31 mouse cellular contexts compared by ENCODE assay signal in genomic region chr16:32437266-32437665, GRCm38 (mm10). TPM values are rescaled to one million over a fixed set of nuclear protein-coding genes. Genes with fewer than 3 reads are reported as not detected.
DNase-seq lines count a peak whose midpoint lies in the region; ATAC-seq and TF ChIP-seq lines count a peak whose summit lies in the region.
"Had no signal": no experiment of that assay in that cellular context is flagged by ENCODE, and none has a peak within 500 bp of the region (broad histone marks: within the 10 kb centered on the region; RNA-seq: fewer than 3 reads in every experiment).

No protein-coding gene starts in this region.

- H3K36me3 ChIP-seq in kidney, adult 2 months (ENCODE audit: control insufficient read depth, insufficient read depth, low read length): no peaks in the 10 kb centered on the region
- H3K36me3 ChIP-seq in liver, embryonic 15.5 days (replicated peaks): peaks cover 47% of the 10 kb centered on the region
- H3K36me3 ChIP-seq in liver, postnatal 0 days (replicated peaks; ENCODE audit: insufficient read depth, low read length): 0 out of 2 replicates have a peak, but pooled peaks cover 11% of the 10 kb centered on the region
- H3K36me3 ChIP-seq: embryonic facial prominence, embryonic 12.5 days; embryonic facial prominence, embryonic 15.5 days; heart, embryonic 15.5 days had no signal

- intact Hi-C loops in gastrocnemius, postnatal 14 days (cut with DNase I; ENCODE audit: low total_unique reads): no loop called here

- no peak for TF ChIP-seq POLR2A in kidney, adult 2 months (IDR thresholded peaks at IDR 0.05; ENCODE audit: low read depth, low read length)

- no peak for TF ChIP-seq CTCF in kidney, adult 2 months (conservative IDR thresholded peaks at IDR 0.05; ENCODE audit: insufficient read depth, insufficient read length, low read depth, low read length)
- no peak for TF ChIP-seq CTCF in liver, postnatal 0 days (IDR thresholded peaks at IDR 0.05; ENCODE audit: low read depth)

- H3K4me3 ChIP-seq in kidney, adult 2 months (ENCODE audit: insufficient read depth, low read depth, low read length): no peak overlapping the region
- H3K4me3 ChIP-seq in liver, embryonic 15.5 days (replicated peaks): no peak overlapping the region
- no peak overlapping the region for H3K4me3 ChIP-seq in liver, postnatal 0 days (ENCODE audit: low read depth, low read length)
- H3K4me3 ChIP-seq: embryonic facial prominence, embryonic 12.5 days; embryonic facial prominence, embryonic 15.5 days; forebrain, embryonic 15.5 days; heart, embryonic 12.5 days; heart, embryonic 15.5 days; hindbrain, embryonic 10.5 days; hindbrain, embryonic 13.5 days had no signal

- TF ChIP-seq EP300 in liver, postnatal 0 days (IDR thresholded peaks at IDR 0.05; ENCODE audit: low read depth): no peak

- DNase-seq in gastrocnemius, adult 18-20 months (ENCODE audit: low spot score): peak; percentile 36
- no peak for DNase-seq in gastrocnemius, postnatal 14 days
- peak; percentile 57 for DNase-seq in kidney, adult 2 months
- no peak for DNase-seq in kidney, adult 8-10 months
- DNase-seq in liver, postnatal 0 days: no peak
- DNase-seq in skeletal muscle tissue, adult 2 months (ENCODE audit: low read depth, low spot score): peak; percentile 59
- DNase-seq in thymus, postnatal 14 days: no peak
- DNase-seq: adrenal gland, adult 2 months; adrenal gland, postnatal 14 days; B cell, adult 2 months; cerebellum, adult 11 months; cerebellum, adult 2 months; cerebellum, adult 9-11 months; cerebellum, postnatal 25 days; heart, adult 18-20 months; heart, postnatal 10 days; heart, postnatal 36 days had no signal

- 71% methylated on average over 1 of the region's 1 CpGs for WGBS in kidney, adult 2 months
- 85% methylated on average over 1 of the region's 1 CpGs for WGBS in liver, embryonic 15.5 days (ENCODE audit: insufficient replicate concordance)
- 91% methylated on average over 1 of the region's 1 CpGs for WGBS in liver, postnatal 0 days (ENCODE audit: insufficient replicate concordance)

- no peak for ATAC-seq in liver, embryonic 15.5 days (ENCODE audit: insufficient read depth)
- no peak for ATAC-seq in liver, postnatal 0 days
- ATAC-seq: forebrain, embryonic 15.5 days; hindbrain, embryonic 16.5 days had no signal

- peaks cover 26% of the 10 kb centered on the region; the same call in 1 of the 2 replicates for H3K4me1 ChIP-seq in kidney, adult 2 months (ENCODE audit: control insufficient read depth, insufficient read depth, low read length)
- peaks cover 57% of the 10 kb centered on the region for H3K4me1 ChIP-seq in liver, embryonic 15.5 days (replicated peaks)
- H3K4me1 ChIP-seq in liver, postnatal 0 days (ENCODE audit: insufficient read depth): peaks cover 25% of the 10 kb centered on the region
- H3K4me1 ChIP-seq: embryonic facial prominence, embryonic 12.5 days; embryonic facial prominence, embryonic 15.5 days; hindbrain, embryonic 10.5 days had no signal

- H3K27me3 ChIP-seq in kidney, adult 2 months (replicated peaks; ENCODE audit: control insufficient read depth, insufficient read depth, low read length): no peaks in the 10 kb centered on the region
- H3K27me3 ChIP-seq in liver, embryonic 15.5 days: no peaks in the 10 kb centered on the region
- no peaks in the 10 kb centered on the region for H3K27me3 ChIP-seq in liver, postnatal 0 days (ENCODE audit: insufficient read depth, low read length)
- H3K27me3 ChIP-seq: CH12.LX; embryonic facial prominence, embryonic 12.5 days; embryonic facial prominence, embryonic 15.5 days; forebrain, embryonic 15.5 days; heart, embryonic 12.5 days; heart, embryonic 15.5 days; hindbrain, embryonic 13.5 days had no signal

- no peak overlapping the region for H3K27ac ChIP-seq in kidney, adult 2 months (ENCODE audit: insufficient read depth, low read depth, low read length)
- H3K27ac ChIP-seq in liver, embryonic 15.5 days (replicated peaks): peak overlapping the region; percentile 10; the same call in 1 of the 2 replicates
- no peak overlapping the region for H3K27ac ChIP-seq in liver, postnatal 0 days (ENCODE audit: low read depth)
- H3K27ac ChIP-seq: embryonic facial prominence, embryonic 12.5 days; embryonic facial prominence, embryonic 15.5 days; forebrain, embryonic 15.5 days; heart, embryonic 15.5 days; hindbrain, embryonic 10.5 days; hindbrain, embryonic 13.5 days had no signal

- no peak overlapping the region for H3K4me2 ChIP-seq in liver, embryonic 15.5 days
- H3K4me2 ChIP-seq in liver, postnatal 0 days (ENCODE audit: low read depth, low read length): no peak overlapping the region
- H3K4me2 ChIP-seq: embryonic facial prominence, embryonic 12.5 days; embryonic facial prominence, embryonic 15.5 days; forebrain, embryonic 15.5 days; heart, embryonic 12.5 days; heart, embryonic 15.5 days; hindbrain, embryonic 13.5 days had no signal

- H3K9ac ChIP-seq in liver, embryonic 15.5 days: no peak overlapping the region
- H3K9ac ChIP-seq in liver, postnatal 0 days (replicated peaks): no peak overlapping the region
- H3K9ac ChIP-seq: embryonic facial prominence, embryonic 12.5 days; embryonic facial prominence, embryonic 15.5 days; forebrain, embryonic 15.5 days; heart, embryonic 12.5 days; heart, embryonic 15.5 days; hindbrain, embryonic 13.5 days had no signal

- H3K9me3 ChIP-seq in liver, embryonic 15.5 days (replicated peaks): no peaks in the 10 kb centered on the region
- H3K9me3 ChIP-seq in liver, postnatal 0 days (ENCODE audit: low read length): no peaks in the 10 kb centered on the region
- H3K9me3 ChIP-seq: embryonic facial prominence, embryonic 12.5 days; embryonic facial prominence, embryonic 15.5 days; forebrain, embryonic 15.5 days; G1E; heart, embryonic 12.5 days; heart, embryonic 15.5 days; hindbrain, embryonic 10.5 days; hindbrain, embryonic 13.5 days had no signal

RNA-seq across cellular contexts. Expression of gene Pcyt1a, which starts 6.5 kb away (rescaled TPM):
- total RNA-seq in gastrocnemius, adult 18-20 months (2021): 100 to 1,000 TPM; 124 to 125 TPM
- 10 to 100 TPM; 74.4 to 74.6 TPM for total RNA-seq in gastrocnemius, postnatal 14 days (2021)
- 42.9 and 43.8 TPM in 2 replicates for polyA plus RNA-seq in kidney, adult 2 months (2012; rRNA removed)
- 38.3 and 39.5 TPM in 2 replicates for polyA plus RNA-seq in liver, embryonic 15.5 days (2015; fragmentation: Nextera tagmentation; extraction: Ambion mirVana)
- 25.4 and 32.9 TPM in 2 replicates for polyA plus RNA-seq in liver, postnatal 0 days (2015; fragmentation: Nextera tagmentation; extraction: Ambion mirVana)

RNA-seq across cellular contexts. Expression of gene Tctex1d2, which starts 17.8 kb away (rescaled TPM):
- 1 to 10 TPM; 5.2 to 5.5 TPM for total RNA-seq in gastrocnemius, adult 18-20 months (2021)
- total RNA-seq in gastrocnemius, postnatal 14 days (2021): 1 to 10 TPM; 4.5 to 5.7 TPM
- 11.1 and 12.0 TPM in 2 replicates for polyA plus RNA-seq in kidney, adult 2 months (2012; rRNA removed)
- 4.6 and 5.0 TPM in 2 replicates for polyA plus RNA-seq in liver, embryonic 15.5 days (2015; fragmentation: Nextera tagmentation; extraction: Ambion mirVana)
- 6.6 and 6.9 TPM in 2 replicates for polyA plus RNA-seq in liver, postnatal 0 days (2015; fragmentation: Nextera tagmentation; extraction: Ambion mirVana)
- total RNA-seq: CH12.LX had no signal

RNA-seq across cellular contexts. Expression of gene Tm4sf19, which starts 37.0 kb away (rescaled TPM):
- not detected for total RNA-seq in gastrocnemius, adult 18-20 months (2021)
- total RNA-seq in gastrocnemius, postnatal 14 days (2021): not detected
- 0.07 and 0.08 TPM in 2 replicates for polyA plus RNA-seq in kidney, adult 2 months (2012; rRNA removed)
- not detected in 2 replicates for polyA plus RNA-seq in liver, embryonic 15.5 days (2015; fragmentation: Nextera tagmentation; extraction: Ambion mirVana)
- polyA plus RNA-seq in liver, postnatal 0 days (2015; fragmentation: Nextera tagmentation; extraction: Ambion mirVana): not detected in 2 replicates
- total RNA-seq: adrenal gland, postnatal 14 days; adrenal gland, postnatal 4 days; common myeloid progenitor, adult 5-6 weeks; heart, adult 18-20 months; heart, postnatal 10 days; heart, postnatal 36 days had no signal
- polyA plus RNA-seq: cerebellum, adult 2 months; embryonic facial prominence, embryonic 12.5 days; forebrain, embryonic 11.5 days; forebrain, embryonic 15.5 days; G1E; heart, embryonic 12.5 days; heart, embryonic 15.5 days; hindbrain, embryonic 10.5 days; hindbrain, embryonic 13.5 days; hindbrain, embryonic 16.5 days had no signal

RNA-seq across cellular contexts. Expression of gene Slc51a, which starts 50.4 kb away (rescaled TPM):
- not detected for total RNA-seq in gastrocnemius, adult 18-20 months (2021)
- not detected for total RNA-seq in gastrocnemius, postnatal 14 days (2021)
- 92.3 and 97.3 TPM in 2 replicates for polyA plus RNA-seq in kidney, adult 2 months (2012; rRNA removed)
- polyA plus RNA-seq in liver, embryonic 15.5 days (2015; fragmentation: Nextera tagmentation; extraction: Ambion mirVana): 0.37 and 0.56 TPM in 2 replicates
- 0.81 and 1.0 TPM in 2 replicates for polyA plus RNA-seq in liver, postnatal 0 days (2015; fragmentation: Nextera tagmentation; extraction: Ambion mirVana)
- total RNA-seq: adrenal gland, postnatal 14 days; common myeloid progenitor, adult 5-6 weeks had no signal
- polyA plus RNA-seq: embryonic facial prominence, embryonic 15.5 days; G1E; hindbrain, embryonic 16.5 days had no signal

RNA-seq across cellular contexts. Expression of gene Zdhhc19, which starts 58.8 kb away (rescaled TPM):
- not detected for total RNA-seq in gastrocnemius, adult 18-20 months (2021)
- not detected for total RNA-seq in gastrocnemius, postnatal 14 days (2021)
- polyA plus RNA-seq in kidney, adult 2 months (2012; rRNA removed): 0.11 TPM in 1 of 2 replicates, not detected in the other
- not detected in 2 replicates for polyA plus RNA-seq in liver, embryonic 15.5 days (2015; fragmentation: Nextera tagmentation; extraction: Ambion mirVana)
- polyA plus RNA-seq in liver, postnatal 0 days (2015; fragmentation: Nextera tagmentation; extraction: Ambion mirVana): not detected in 2 replicates
- total RNA-seq: adrenal gland, adult 2 months; adrenal gland, postnatal 14 days; adrenal gland, postnatal 4 days; CH12.LX; common myeloid progenitor, adult 5-6 weeks; G1E; heart, adult 18-20 months; heart, postnatal 10 days; heart, postnatal 36 days had no signal
- polyA plus RNA-seq: adrenal gland, adult 2 months; cerebellum, adult 2 months; embryonic facial prominence, embryonic 12.5 days; embryonic facial prominence, embryonic 15.5 days; forebrain, embryonic 11.5 days; forebrain, embryonic 15.5 days; G1E; heart, embryonic 12.5 days; heart, embryonic 15.5 days; hindbrain, embryonic 10.5 days; hindbrain, embryonic 13.5 days; hindbrain, embryonic 16.5 days had no signal

Comparison
In these comparisons a context has a peak if more than half of its experiments do, and no peak if none do; other contexts are left out.
1. DNase-seq: peak in gastrocnemius, adult 18-20 months (single experiment), kidney, adult 2 months (single experiment) and skeletal muscle tissue, adult 2 months (single experiment); none in gastrocnemius, postnatal 14 days (single experiment), kidney, adult 8-10 months (0 of 2), liver, postnatal 0 days (single experiment) and thymus, postnatal 14 days (single experiment).